Mouse (Mus musculus): ENCODE measurements around the gene Hhipl1.

Gene Hhipl1

GRCm38 (mm10) chr12:108277341-108277841 is 28.7 kb upstream of the Hhipl1 start:
- in situ Hi-C loops (cut with MboI, MseI), result no loop called here

DNA sequence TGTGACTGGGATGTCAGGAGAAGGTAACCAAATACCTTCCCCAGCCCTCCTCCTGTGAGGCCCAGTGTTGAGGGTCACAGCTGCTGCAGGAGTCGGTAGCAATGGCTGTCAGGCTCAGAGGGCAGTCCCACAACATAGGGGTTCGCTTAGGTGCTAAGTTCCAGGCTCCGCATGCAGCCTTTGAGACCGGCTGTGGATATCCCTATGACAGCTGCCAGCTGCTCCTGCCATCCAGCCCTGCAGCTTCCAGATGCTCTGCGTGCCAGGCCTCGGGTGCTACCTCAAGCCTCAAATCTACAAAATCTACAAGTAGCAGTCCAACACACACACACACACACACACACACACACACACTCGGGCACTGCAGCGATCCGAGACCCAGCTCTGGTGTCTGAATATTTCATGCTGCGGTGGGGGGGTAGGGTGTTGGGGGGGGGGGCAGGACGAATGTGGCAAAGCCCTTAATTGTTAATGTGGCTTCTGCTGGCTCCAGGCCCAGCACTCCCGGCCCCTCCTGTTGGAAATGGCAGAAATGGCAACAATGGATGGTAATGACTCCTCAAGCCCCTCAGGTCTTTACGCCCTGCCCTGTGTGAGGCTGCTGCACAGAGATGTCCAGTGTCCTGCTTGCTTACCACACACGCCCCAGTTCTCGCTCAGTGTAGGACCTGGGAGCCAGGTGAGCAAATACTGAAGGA is 27.7 kb upstream of the Hhipl1 start:
- in situ Hi-C loops (cut with MboI, MseI), result no loop called here

GRCm38 (mm10) chr12:108284455-108285224 is 21.4 kb upstream of the Hhipl1 start:
- in situ Hi-C loops (cut with MboI, MseI), result no loop called here

- in situ Hi-C loops (cut with MboI, MseI), result no loop called here
These were observed 20.7 kb upstream of the Hhipl1 start for GRCm38 (mm10) chr12:108285225-108286011.

- in situ Hi-C loops (cut with MboI, MseI), result no loop called here
These were observed 19.7 kb upstream of the Hhipl1 start for GRCm38 (mm10) chr12:108286381-108286780.

GRCm38 (mm10) chr12:108287011-108287410 is 19.1 kb upstream of the Hhipl1 start:
- in situ Hi-C loops (cut with MboI, MseI), result no loop called here

- in situ Hi-C loops (cut with MboI, MseI), result no loop called here
These were observed 17.8 kb upstream of the Hhipl1 start for GRCm38 (mm10) chr12:108288127-108288880.

- in situ Hi-C loops (cut with MboI, MseI), result no loop called here
These were observed 13.7 kb upstream of the Hhipl1 start for GRCm38 (mm10) chr12:108292419-108292818.

GRCm38 (mm10) chr12:108292957-108293356 is 13.1 kb upstream of the Hhipl1 start:
- in situ Hi-C loops (cut with MboI, MseI), result no loop called here

GRCm38 (mm10) chr12:108294620-108295019 is 11.4 kb upstream of the Hhipl1 start:
- in situ Hi-C loops (cut with MboI, MseI), result loop anchor here (5.0 kb wide), 1 partner anchor 92 kb away; no protein-coding TSS in a partner anchor

DNA sequence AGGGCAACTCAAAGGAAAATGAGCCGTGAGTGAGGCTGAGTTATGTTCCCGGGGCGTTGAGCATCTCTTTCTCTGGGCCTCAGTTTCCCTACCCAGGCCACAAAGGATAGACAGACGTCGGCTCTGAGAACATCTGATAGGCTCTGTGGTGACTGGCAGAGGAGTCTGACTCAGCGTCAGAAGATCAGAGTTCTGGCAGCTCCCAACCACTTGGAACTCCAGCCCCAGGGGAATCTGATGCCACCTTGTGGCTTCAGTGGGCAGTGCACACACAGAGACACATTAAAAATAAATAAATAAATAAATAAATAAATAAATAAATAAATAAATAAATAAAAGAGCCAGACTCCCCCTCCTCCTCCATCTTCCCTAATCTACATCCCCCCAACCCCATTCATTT is 9.0 kb upstream of the Hhipl1 start:
- in situ Hi-C loops (cut with MboI, MseI), result loop anchor here (5.0 kb wide), 1 partner anchor 95 kb away; no protein-coding TSS in a partner anchor

DNA sequence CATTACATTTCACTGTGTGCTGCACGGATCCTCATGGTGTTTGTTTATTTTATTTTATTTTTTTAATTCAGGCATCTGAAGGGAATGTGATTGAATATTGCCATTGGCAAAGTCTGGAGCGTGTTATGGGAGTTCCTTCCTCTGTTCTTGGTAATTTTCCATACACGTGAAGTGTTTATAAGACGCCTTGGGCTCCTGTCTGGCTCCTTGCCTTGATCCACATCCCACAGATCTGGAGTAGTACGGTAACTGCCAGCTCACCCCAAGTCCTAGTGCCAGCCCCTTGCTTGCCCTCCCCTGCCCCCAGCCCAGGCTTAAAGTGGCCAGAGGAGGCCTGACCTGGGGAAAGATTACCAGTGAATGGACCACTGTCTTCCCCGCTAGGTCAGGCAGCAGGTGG is 5.1 kb upstream of the Hhipl1 start:
- in situ Hi-C loops (cut with MboI, MseI), result no loop called here

GRCm38 (mm10) chr12:108303778-108304365 is 2.2 kb upstream of the Hhipl1 start:
- in situ Hi-C loops (cut with MboI, MseI), result no loop called here

GRCm38 (mm10) chr12:108305172-108305571 is 898 bp upstream of the Hhipl1 start:
- in situ Hi-C loops (cut with MboI, MseI), result no loop called here

- in situ Hi-C loops (cut with MboI, MseI), result no loop called here
These were observed 1.5 kb downstream of the Hhipl1 start for GRCm38 (mm10) chr12:108307553-108307952.

- in situ Hi-C loops (cut with MboI, MseI), result no loop called here
These were observed 2.3 kb downstream of the Hhipl1 start for GRCm38 (mm10) chr12:108308363-108308856.

DNA sequence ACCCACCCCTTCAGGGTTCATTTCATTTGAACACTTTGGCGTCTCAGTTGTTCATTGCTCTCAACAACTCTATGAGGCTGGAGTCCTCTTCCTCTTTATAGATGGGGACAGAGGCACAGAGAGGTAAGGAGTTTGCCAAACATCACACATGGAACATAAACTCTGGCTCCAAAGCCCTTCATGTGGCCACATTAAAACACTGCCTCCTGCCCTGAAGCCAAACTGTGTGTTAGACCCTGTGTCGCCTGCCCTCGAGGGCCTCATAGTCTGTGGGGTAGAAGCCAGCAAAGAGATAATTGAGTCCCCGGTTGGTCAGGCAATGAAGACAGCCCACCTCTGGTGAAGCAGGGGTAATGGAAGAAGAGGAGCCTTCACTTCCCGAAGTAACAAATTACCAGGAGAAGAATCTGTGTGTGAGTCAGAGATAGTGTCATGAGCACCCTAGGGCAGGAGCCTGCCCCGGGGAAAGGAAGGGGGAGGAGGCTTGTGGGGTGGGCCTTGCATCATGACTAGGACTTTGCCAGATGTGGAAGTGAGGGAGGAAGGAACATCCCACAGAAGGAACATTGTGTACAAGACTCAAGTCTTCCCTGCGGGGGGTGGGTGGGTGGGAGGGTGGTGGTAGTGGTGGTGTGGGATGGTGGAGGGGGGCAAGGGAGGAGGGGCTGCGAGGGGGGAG is 3.2 kb downstream of the Hhipl1 start:
- in situ Hi-C loops (cut with MboI, MseI), result no loop called here

DNA sequence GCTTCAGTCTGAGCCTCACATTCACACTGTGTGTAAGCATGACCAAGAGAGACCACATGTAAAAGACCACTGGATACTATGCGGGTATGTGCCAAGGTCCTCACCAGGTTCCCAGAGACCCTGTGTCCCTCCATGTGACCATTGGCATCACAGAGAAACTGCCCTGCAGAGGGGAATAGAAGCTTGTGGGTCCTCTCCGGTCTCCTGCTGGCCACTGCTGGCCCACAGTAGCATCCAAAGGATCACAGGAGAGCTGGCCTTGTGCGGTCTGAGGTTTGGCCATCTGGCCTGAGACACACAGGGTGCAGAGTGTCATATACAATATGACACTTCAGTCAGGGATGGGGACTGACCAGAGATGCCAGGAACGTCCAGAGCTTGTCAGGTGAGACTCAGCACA is 4.0 kb downstream of the Hhipl1 start:
- in situ Hi-C loops (cut with MboI, MseI), result no loop called here

GRCm38 (mm10) chr12:108310456-108311027 is 4.5 kb downstream of the Hhipl1 start:
- in situ Hi-C loops (cut with MboI, MseI), result no loop called here
